Mouse (Mus musculus) olfactory bulb, adult 2 months (tissue): ENCODE measurements around the gene Cox19.

Source experiments
- CTCF ChIP-seq: fragments of 200-500 bp; IDR thresholded peaks from 2 replicates; pipeline ENCODE4 v1.5.1; 2012; ENCODE audit warnings: low read depth, mild to moderate bottlenecking, low read length, moderate library complexity; ENCODE audit not compliant: insufficient read depth
- POLR2A ChIP-seq: fragments of 200-500 bp; IDR thresholded peaks from 2 replicates; pipeline ENCODE4 v1.6.1; 2012; ENCODE audit warnings: mild to moderate bottlenecking, low read depth, low read length, moderate library complexity; ENCODE audit not compliant: insufficient read depth

DNA sequence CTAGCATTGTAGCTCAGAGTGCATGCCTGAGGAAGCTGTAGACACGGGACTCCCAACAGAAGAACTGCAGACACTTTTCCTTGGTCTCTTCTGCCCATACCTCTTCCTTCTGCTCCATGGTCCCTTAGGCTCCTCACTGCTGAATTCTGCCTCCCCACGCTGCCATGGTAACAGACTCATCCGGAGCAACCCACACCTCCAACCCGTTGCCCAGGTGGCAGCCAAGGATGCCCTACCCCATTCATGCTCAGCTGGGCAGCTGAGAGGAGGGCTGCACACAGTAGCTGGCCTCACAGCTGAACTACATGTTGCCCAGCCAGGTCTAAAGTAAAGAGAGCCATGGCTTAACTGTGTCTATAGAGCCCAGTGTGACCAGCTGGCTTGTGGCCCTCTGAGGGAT lies 62.6 kb downstream of the Cox19 start:
- TF ChIP-seq CTCF (no peak), POLR2A (no peak)
